Mouse (Mus musculus) embryo, embryonic 11.5 days (tissue): ENCODE data around the gene Fam217b.

Experiments
- DNase-seq: peaks from one replicate; pipeline ENCODE4 v3.0.0-alpha.2; 2012; ENCODE audit warnings: low read depth, low spot score

The Fam217b gene

DNA sequence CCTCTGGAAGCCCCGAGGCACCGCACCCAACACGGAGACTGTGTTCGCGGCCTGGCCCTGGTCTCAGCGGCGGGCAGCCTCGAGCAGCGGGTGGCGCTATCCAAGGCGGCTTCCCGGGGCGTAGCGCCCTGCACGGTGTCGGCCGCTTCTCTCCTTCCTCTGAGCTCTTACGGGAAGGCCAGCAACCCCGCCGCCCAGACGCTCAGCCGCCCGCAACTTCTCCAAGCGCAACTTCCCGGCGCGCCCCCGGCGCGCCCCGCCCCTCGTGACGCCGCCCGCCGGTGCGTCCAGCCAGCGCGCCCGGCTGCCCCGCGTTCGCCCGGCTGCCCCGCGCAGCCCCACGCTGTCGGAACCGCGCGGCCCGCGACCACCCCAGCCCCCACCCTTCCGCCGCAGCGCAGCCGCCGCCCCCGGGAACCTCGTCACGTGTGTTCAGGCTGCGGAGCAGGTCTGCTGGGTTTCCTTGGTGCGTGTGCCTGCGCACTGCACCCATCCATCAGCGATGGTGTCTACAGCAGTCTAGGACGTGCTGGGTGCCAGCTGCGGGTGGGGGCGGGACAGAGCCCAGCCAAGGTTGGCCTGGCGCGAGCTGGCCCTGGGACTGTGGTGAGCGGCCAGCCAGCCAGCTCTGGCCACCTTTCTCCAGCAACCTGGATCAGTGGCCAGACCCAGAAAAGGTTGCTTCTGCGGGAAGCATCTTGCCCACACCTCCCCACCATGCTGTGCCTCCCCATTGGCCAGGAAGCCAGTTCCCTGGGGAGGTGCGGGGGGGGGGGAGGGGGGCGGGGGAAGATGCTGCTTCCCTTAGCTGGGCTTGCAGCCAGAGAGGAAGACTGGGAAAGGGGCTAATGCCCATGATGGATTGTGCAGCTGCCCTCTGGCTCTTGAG lies at the start of gene Fam217b, which contains the start of gene Ppp1r3d:
Gene Fam217b, plus strand, starts transcription at position 264 of the 889 bp plus-strand sequence.
Gene Ppp1r3d, minus strand, starts transcription at position 212 of the 889 bp plus-strand sequence.
- DNase-seq, result peak; percentile 38

DNA sequence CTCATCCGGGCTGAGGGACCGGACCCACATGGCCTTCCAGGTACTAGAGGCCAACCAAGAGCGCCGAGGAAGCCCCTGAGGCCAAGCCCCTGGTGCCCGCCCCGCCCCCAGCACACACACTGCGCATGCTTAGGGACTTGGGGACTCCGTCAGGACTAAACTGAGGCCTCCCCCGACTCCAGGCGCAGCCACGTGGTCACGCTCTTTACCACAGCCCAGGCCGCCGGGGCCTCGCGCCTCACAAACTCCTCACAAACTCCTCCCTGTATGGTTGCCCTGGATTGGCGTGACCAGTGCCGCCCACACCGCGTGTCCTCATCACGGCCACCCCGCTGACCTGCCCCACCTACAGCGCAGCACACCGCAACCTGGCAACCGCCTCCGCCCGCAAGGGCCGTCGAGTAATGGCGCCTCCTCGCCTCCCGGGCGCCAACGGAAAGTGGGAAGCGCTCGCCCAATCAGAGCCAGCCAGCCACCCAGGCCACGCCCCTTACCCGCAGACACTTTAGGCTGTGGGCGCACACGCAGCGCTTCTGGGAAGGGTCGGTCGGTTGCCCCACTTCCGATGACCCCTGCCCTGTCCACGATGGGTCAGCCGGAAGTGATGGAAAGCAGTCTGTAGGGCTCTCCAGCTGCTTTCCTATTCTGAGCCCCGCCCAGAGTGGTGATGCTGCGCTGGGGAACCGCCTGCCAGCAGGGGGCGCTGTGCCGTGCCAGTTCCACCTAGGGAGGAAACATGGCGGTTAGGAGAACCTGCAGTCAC lies 7.1 kb upstream of the Fam217b start, which contains the start of gene Sycp2:
Gene Sycp2, minus strand, starts transcription at position 633 of the 763 bp plus-strand sequence.
- DNase-seq, result no peak

GRCm38 (mm10) chr2:178409024-178409423 lies 5.3 kb upstream of the Fam217b start:
- no peak for DNase-seq

DNA sequence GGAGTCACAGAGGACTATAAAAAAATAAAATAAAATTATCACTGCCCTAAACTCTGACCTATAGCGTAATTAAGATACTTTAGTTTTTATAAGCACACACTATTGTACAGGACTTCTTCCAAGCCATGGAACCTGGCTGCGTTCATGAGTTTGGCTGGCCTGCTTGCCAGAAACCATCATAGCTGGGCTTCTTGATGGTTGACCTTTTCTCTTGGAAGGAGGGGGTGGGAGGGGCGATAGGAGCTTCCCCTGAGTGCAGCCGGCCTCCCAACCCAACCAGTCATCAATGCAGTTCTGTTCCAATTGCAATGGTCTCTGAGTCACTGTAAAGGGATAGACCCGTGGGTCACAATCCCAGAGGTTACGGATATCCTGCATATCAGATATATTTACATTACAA lies 4.0 kb upstream of the Fam217b start:
- no peak for DNase-seq

GRCm38 (mm10) chr2:178412598-178412997 lies 1.7 kb upstream of the Fam217b start:
- DNase-seq, result no peak

- no peak for DNase-seq
These were observed 1.2 kb upstream of the Fam217b start for GRCm38 (mm10) chr2:178413081-178413480.

DNA sequence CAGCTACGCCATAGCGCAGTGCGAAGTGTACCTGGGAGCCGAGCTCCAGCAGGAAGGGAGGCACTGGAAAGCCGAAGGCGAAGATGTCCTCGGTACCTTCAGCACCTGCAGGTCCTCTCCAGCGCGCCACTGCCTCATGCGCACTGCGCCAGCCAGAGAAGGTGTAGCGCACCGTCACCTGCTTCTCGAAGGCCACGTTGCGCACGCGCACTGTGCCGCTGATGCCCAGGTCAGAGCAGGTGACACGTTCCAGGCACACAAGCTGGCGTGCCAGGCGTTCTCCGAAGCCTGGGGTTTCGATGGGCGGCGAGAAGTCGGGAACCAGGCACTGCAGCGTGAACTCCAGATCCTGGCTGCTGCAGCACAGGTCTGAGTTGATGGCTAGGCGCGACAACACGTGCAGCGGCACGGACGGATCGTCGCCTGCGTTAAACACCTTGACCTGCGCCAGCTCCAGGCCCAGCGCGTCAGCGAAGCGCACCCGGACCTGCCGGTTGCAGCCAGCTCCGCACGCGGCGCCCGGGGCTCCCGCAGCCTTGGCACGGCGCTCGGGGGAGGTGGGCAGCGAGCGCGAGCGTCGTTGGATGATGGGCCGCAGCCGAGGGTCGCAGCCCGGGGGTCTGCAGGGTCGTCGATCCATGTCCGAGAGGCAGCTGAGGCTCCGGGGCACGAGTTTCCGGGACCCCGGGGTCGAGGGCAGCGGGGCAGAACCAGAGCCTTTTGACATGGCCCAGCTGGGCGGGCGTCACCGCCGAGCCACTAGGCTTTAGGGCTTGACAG lies 653 bp upstream of the Fam217b start:
- no peak for DNase-seq

DNA sequence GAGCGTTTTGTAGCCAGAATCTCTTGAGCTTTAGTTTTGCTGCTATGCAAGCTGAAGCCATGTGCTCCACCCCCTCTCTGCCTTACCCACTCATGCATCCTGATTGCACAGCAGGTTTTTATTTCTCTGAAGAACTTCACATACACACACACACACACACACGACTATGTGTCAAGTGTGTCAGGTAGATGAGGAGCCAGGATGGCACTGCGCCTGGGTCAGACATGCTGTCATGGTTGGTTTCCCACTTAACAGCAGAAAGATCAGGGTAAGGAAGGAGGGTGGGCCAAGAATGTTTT lies 775 bp downstream of the Fam217b start:
- no peak for DNase-seq

DNA sequence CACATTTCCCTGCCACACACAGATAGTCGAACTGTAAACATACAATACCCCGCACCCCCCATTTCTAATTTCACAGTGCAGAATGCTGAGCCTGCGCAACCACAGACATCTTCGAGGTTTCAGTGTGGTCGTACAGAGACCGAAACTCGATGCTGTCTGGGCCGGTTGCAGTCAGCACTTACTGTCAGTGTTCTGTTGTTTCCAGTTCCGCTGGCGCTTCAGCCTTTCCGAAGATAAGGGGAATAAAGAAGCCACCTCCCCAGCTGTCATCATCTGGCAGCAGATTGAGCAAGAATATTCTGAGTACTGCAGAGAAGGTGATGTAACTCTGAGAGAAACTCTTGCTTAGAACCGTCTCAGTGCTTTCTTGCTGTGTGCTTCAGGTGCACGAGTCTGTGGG lies 2.1 kb downstream of the Fam217b start:
- DNase-seq, result no peak

- no peak for DNase-seq
These were observed 2.6 kb downstream of the Fam217b start for GRCm38 (mm10) chr2:178416970-178417369.

GRCm38 (mm10) chr2:178420576-178420975 lies 6.3 kb downstream of the Fam217b start:
- no peak for DNase-seq

DNA sequence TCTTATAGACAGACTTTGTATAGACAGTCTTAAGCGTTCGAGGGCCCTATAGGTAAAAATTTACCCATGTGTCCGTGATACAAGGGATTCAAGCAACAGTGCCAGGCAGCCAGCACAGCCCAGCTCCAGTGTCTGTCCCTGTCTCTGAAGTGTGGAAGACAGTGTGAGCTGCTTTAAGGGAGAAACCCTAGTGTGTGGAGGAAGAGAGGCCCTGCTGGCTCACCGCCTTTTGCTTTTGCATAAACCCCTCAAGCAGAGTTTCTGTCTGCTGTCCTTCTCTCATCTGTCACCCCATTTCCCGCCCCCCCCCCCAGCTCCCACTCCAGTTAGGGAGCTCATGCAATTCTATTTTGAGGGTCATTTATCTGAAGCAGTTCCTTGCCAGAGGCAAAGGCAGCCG lies 7.3 kb downstream of the Fam217b start:
- DNase-seq, result no peak

DNA sequence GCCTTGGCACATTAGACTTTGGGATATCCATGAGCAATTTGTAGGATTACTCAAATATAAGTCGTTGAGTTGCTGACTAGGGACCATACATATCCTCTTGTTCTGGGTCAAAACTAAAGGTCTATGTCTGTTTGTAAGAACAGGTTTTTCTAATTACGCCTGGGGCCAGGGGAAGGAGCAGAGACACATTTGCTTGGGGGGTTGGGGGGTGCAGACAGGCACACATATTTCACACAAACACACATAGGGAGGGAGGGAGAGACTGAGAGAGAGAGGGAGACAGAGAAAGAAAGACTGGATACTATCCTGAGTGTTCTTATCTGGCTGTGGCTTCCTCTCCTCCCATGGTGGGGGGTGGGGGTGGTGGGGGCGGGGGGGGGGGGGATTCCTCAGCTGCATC lies 7.9 kb downstream of the Fam217b start:
- peak; percentile 35 for DNase-seq

GRCm38 (mm10) chr2:178423223-178423622 lies 8.9 kb downstream of the Fam217b start:
- DNase-seq, result no peak

DNA sequence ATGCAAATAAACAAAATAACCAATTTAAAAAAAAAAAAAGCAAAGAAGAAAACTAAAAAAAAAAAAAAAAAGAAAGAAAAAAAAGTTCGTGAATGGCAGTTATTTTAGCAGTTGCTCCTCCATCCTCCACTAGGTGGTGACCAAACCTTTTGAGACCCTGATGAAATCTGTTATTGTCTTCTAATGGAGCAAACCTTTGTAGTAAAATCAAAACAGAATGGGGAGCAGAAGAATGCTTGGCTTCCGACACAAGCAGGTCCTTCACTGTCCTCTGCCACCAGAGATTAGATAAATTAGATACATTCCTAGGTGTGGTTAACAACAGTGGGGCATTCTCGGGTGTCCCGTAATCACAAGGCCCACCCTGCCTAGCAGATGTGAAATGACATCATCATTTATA lies 11.9 kb downstream of the Fam217b start:
- DNase-seq, result peak; percentile 38

DNA sequence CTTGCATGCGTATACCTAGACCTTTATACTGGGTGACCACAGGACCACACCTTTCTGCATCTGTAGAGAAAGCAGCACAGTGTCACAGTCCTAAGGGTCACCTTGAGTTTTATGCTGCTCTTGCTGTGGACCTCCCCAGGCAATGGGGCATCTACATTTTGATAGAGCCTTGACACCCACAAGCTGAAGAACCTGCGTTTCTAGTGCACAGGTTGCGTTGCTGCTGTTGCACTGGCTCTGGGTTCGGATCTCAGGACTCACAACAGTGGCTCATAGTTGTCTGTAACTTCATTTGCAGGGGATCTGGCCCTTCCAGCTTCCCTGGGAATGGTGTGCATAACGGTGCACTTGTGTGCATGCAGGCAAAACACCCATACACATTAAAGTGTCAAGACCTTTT lies 12.9 kb downstream of the Fam217b start:
- DNase-seq, result no peak

- no peak for DNase-seq
These were observed 13.9 kb downstream of the Fam217b start for GRCm38 (mm10) chr2:178428183-178428582.

- no peak for DNase-seq
These were observed 14.4 kb downstream of the Fam217b start for GRCm38 (mm10) chr2:178428676-178429075.

- no peak for DNase-seq
These were observed 15.1 kb downstream of the Fam217b start for GRCm38 (mm10) chr2:178429426-178429825.

DNA sequence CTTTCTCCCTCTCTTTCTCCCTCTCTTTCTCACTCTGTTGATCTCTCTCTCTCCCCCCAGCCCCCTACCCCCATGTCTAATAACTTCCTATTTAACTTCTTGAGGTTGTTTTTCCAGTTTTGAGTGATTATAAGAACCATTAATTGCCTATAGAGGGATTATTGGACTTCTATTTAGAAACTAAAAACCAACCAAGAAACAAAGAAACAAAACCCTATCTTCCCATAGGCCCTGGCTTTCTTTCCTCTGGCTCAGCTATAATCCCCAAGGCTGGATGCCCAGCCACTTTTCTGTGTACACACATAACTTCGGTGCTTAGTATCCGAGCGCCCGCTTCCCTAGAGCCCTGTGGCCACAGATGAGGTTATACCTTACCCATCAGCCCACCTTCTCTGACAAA lies 15.9 kb downstream of the Fam217b start, which contains the start of gene Cdh26:
Gene Cdh26, plus strand, starts transcription at position 301 of the 400 bp plus-strand sequence.
- DNase-seq, result no peak

- DNase-seq, result no peak
These were observed 19.2 kb downstream of the Fam217b start for GRCm38 (mm10) chr2:178433495-178433894.

GRCm38 (mm10) chr2:178433903-178434302 lies 19.6 kb downstream of the Fam217b start:
- no peak for DNase-seq
